Comparison of ENCODE assay signal across 19 mouse cellular contexts in genomic region chr8:105774498-105774897, GRCm38 (mm10). TPM values are rescaled to one million over a fixed set of nuclear protein-coding genes. Genes with fewer than 3 reads are reported as not detected.
"Had no signal": no experiment of that assay in that cellular context is flagged by ENCODE, and none has a peak within 500 bp of the region (broad histone marks: within the 10 kb centered on the region; RNA-seq: fewer than 3 reads in every experiment).

No protein-coding gene starts in this region.

- H3K4me1 ChIP-seq: kidney, embryonic 15.5 days; midbrain, embryonic 10.5 days; neural tube, embryonic 12.5 days had no signal

- H3K27ac ChIP-seq: kidney, embryonic 15.5 days; liver, embryonic 15.5 days; midbrain, embryonic 10.5 days; neural tube, embryonic 12.5 days; stomach, postnatal 0 days had no signal

- DNase-seq: kidney, adult 2 months; kidney, postnatal 14 days; lung, embryonic 14.5 days; lung, postnatal 10 days; lung, postnatal 4 days; midbrain, embryonic 14.5 days; right cerebral cortex, postnatal 25 days; thymus, adult 18-20 months; thymus, postnatal 14 days had no signal

- H3K4me2 ChIP-seq: kidney, embryonic 15.5 days; liver, embryonic 11.5 days; liver, embryonic 15.5 days; lung, embryonic 14.5 days; neural tube, embryonic 12.5 days had no signal

- H3K9me3 ChIP-seq: kidney, embryonic 15.5 days; liver, embryonic 15.5 days; midbrain, embryonic 10.5 days; neural tube, embryonic 12.5 days had no signal

- H3K4me3 ChIP-seq: kidney, embryonic 15.5 days; liver, embryonic 15.5 days; midbrain, embryonic 10.5 days; neural tube, embryonic 12.5 days had no signal

- H3K9ac ChIP-seq: kidney, embryonic 15.5 days; liver, embryonic 15.5 days; lung, embryonic 14.5 days; neural tube, embryonic 12.5 days had no signal

- ATAC-seq: intestine, embryonic 16.5 days had no signal

- H3K27me3 ChIP-seq: kidney, embryonic 15.5 days; liver, embryonic 15.5 days; neural tube, embryonic 12.5 days had no signal

RNA-seq across cellular contexts. Expression of gene Gfod2, which starts 16.0 kb away (rescaled TPM):
- total RNA-seq: monocyte, adult 5-6 weeks had no signal

RNA-seq across cellular contexts. Expression of gene Tsnaxip1, which starts 53.0 kb away (rescaled TPM):
- total RNA-seq: megakaryocyte, adult 5-6 weeks; monocyte, adult 5-6 weeks had no signal
- polyA plus RNA-seq: intestine, embryonic 16.5 days; kidney, adult 2 months; large intestine, adult 2 months; stomach, postnatal 0 days had no signal
